Mouse (Mus musculus): Measurements from ENCODE around the gene Hoxa10.

DNA sequence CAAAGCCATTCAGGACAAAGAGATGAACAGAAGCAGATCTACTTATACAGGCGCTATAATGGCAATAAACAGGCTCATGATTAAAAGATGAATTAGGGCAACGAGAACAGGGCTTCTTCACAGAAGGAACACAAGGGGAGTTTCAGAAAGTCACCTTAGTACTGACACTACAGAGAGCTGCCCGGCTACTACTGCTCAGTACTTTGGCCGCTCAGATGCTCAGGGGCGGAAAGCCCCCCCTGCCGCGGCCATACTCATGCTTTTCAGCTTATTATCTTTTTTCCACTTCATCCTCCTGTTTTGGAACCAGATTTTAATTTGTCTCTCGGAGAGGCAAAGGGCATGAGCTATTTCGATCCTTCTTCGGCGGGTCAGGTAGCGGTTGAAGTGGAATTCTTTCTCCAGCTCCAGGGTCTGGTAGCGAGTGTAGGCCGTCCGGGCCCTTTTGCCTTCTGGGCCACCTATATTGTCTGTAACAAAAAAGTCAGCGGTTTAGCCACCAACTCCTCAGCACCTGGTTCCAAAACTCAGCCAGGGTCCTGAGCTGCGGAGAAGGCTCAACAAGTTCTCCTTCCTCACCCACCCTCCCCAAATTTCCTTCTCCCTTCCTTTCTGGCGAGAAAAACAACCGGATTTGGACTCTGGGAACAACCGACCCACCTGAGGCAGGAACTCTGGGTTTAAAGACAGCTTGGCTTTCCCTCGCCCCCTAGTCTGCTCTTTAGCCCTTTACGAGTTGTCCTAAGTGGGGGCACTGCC is 38.1 kb downstream of the Hoxa10 start:
- no peak for TF ChIP-seq CTCF (IDR thresholded peaks at IDR 0.05; ENCODE audit: low read depth, low read length)
- no peak for TF ChIP-seq GATA1 (IDR thresholded peaks at IDR 0.05; ENCODE audit: borderline replicate concordance, low read length)
- no peak for TF ChIP-seq POLR2AphosphoS5 (IDR thresholded peaks at IDR 0.05; ENCODE audit: insufficient replicate concordance, low read depth, low read length)
- TF ChIP-seq TAL1 (conservative IDR thresholded peaks at IDR 0.05; ENCODE audit: low read depth, low read length), result no peak
- no peak for TF ChIP-seq GATA2 (IDR thresholded peaks at IDR 0.05; ENCODE audit: borderline replicate concordance, low read depth, low read length)
